Mouse (Mus musculus) liver, embryonic 14.5 days (tissue): ENCODE data around the gene Dgat2.

ENCODE experiments used
- CTCF ChIP-seq: IDR thresholded peaks from 2 replicates; pipeline ENCODE4 v1.5.1; 2016; ENCODE audit warnings: antibody characterized with exemption, low read depth, control low read depth
- EP300 ChIP-seq: IDR thresholded peaks from 2 replicates; pipeline ENCODE4 v1.6.1; 2016; ENCODE audit warnings: antibody characterized with exemption, low read depth

- TF ChIP-seq CTCF (no peak), EP300 (no peak)
These were observed 36.5 kb downstream of the Dgat2 start for GRCm38 (mm10) chr7:99146011-99146410.
